Mouse (Mus musculus): Measurements from ENCODE around the gene Gm43738. TPM values are rescaled to one million over a fixed set of nuclear protein-coding genes. Genes with fewer than 3 reads are reported as not detected.

Gm43738 gene
- polyA plus RNA-seq, 1 experiment from 2014 or later, result not detected

GRCm38 (mm10) chr3:89094021-89094420, 6.9 kb downstream of the Gm43738 start:
- H3K4me1 ChIP-seq (replicated peaks; ENCODE audit: insufficient read depth, low read length), result peaks cover 11% of the 10 kb centered on the region
- no peak overlapping the region for H3K9ac ChIP-seq (ENCODE audit: low read depth, low read length)
- H3K27me3 ChIP-seq (ENCODE audit: insufficient read depth, low read length), result peaks cover 3% of the 10 kb centered on the region; the same call in 1 of the 2 replicates
- ATAC-seq (replicated peaks; ENCODE audit: low FRiP score, low read depth) (no peak), DNase-seq (ENCODE audit: low spot score) (no peak)
- no peak overlapping the region for H3K4me2 ChIP-seq (ENCODE audit: low read length)
- no peaks in the 10 kb centered on the region for H3K9me3 ChIP-seq (replicated peaks; ENCODE audit: low read length)
- H3K27ac ChIP-seq, result no peak overlapping the region
- 76% methylated on average over 10 of the region's 10 CpGs for whole genome bisulfite sequencing
- peaks cover 15% of the 10 kb centered on the region; the same call in 1 of the 2 replicates for H3K36me3 ChIP-seq (ENCODE audit: insufficient read depth, low read length)
- TF ChIP-seq CTCF (IDR thresholded peaks at IDR 0.05; ENCODE audit: low read depth), result no peak
- H3K4me3 ChIP-seq (replicated peaks; ENCODE audit: low read depth, low read length), result no peak overlapping the region

GRCm38 (mm10) chr3:89093175-89093574, 7.7 kb downstream of the Gm43738 start, which contains the start of gene Rusc1:
Gene Rusc1 (minus strand): TSS chr3:89093311.
- peaks cover 12% of the 10 kb centered on the region for H3K4me1 ChIP-seq (replicated peaks; ENCODE audit: insufficient read depth, low read length)
- peaks cover 3% of the 10 kb centered on the region; the same call in 1 of the 2 replicates for H3K27me3 ChIP-seq (ENCODE audit: insufficient read depth, low read length)
- H3K36me3 ChIP-seq (ENCODE audit: insufficient read depth, low read length), result peaks cover 15% of the 10 kb centered on the region; the same call in 1 of the 2 replicates
- ATAC-seq (replicated peaks; ENCODE audit: low FRiP score, low read depth), result peak; percentile 27; the same call in 1 of the 2 replicates
- peak within 1 kb of the TSS; percentile 29 for H3K4me3 ChIP-seq (replicated peaks; ENCODE audit: low read depth, low read length)
- 0 out of 2 replicates have a peak within 1 kb of the TSS, but pooled peaks have one; percentile 40 for H3K9ac ChIP-seq (ENCODE audit: low read depth, low read length)
- peak; percentile 94 for DNase-seq (ENCODE audit: low spot score)
- no peak within 1 kb of the TSS for H3K27ac ChIP-seq
- H3K9me3 ChIP-seq (replicated peaks; ENCODE audit: low read length), result no peaks in the 10 kb centered on the region
- no peak for TF ChIP-seq CTCF (IDR thresholded peaks at IDR 0.05; ENCODE audit: low read depth)
- 2% methylated on average over 18 of the region's 18 CpGs for WGBS
- H3K4me2 ChIP-seq (ENCODE audit: low read length), result peak within 1 kb of the TSS; percentile 55

DNA sequence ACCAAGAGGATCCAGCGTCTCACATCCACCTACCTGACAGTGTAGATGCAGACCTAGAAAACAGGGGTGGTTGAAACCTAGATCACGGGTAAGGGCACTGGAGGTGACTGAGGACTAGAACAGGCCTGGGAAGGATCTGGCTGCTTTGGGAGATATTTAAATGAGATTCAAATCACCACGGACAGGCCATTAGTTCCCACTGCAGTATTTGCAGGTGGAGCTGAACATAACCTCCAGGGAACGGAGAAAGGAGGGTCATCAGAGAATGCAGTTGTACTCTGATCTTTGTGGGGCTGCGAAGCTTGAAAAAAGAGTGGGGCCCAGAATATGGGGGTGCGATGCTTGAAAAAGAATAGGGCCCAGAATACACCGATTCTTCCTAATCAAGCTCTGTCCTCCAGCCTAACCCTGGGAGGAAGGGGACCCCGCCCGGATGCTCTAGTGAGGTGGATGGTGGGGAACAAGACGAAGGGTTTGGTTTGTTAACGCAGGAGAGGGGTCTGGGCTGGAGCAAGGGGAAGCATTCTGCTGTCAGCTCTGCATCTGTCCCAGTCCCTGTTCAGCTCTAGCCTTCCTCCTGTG, 8.3 kb downstream of the Gm43738 start:
- peaks cover 14% of the 10 kb centered on the region; the same call in 1 of the 2 replicates for H3K36me3 ChIP-seq (ENCODE audit: insufficient read depth, low read length)
- no peak for DNase-seq (ENCODE audit: low spot score)
- H3K9ac ChIP-seq (ENCODE audit: low read depth, low read length), result 0 out of 2 replicates have a peak overlapping the region, but pooled peaks have one; percentile 40
- H3K4me2 ChIP-seq (ENCODE audit: low read length), result peak overlapping the region; percentile 55
- WGBS, result 26% methylated on average over 11 of the region's 11 CpGs
- no peak for TF ChIP-seq CTCF (IDR thresholded peaks at IDR 0.05; ENCODE audit: low read depth)
- no peak for ATAC-seq (replicated peaks; ENCODE audit: low FRiP score, low read depth)
- H3K27ac ChIP-seq, result no peak overlapping the region
- no peaks in the 10 kb centered on the region for H3K9me3 ChIP-seq (replicated peaks; ENCODE audit: low read length)
- peaks cover 3% of the 10 kb centered on the region; the same call in 1 of the 2 replicates for H3K27me3 ChIP-seq (ENCODE audit: insufficient read depth, low read length)
- H3K4me3 ChIP-seq (replicated peaks; ENCODE audit: low read depth, low read length), result peak overlapping the region; percentile 29
- H3K4me1 ChIP-seq (replicated peaks; ENCODE audit: insufficient read depth, low read length), result peaks cover 12% of the 10 kb centered on the region

GRCm38 (mm10) chr3:89091811-89092508, 8.9 kb downstream of the Gm43738 start:
- no peak for DNase-seq (ENCODE audit: low spot score)
- 13% methylated on average over 20 of the region's 20 CpGs for WGBS
- no peaks in the 10 kb centered on the region for H3K9me3 ChIP-seq (replicated peaks; ENCODE audit: low read length)
- ATAC-seq (replicated peaks; ENCODE audit: low FRiP score, low read depth), result no peak
- H3K9ac ChIP-seq (ENCODE audit: low read depth, low read length), result peak overlapping the region; percentile 69; the same call in 1 of the 2 replicates
- peaks cover 12% of the 10 kb centered on the region for H3K4me1 ChIP-seq (replicated peaks; ENCODE audit: insufficient read depth, low read length)
- H3K27ac ChIP-seq, result no peak overlapping the region
- peaks cover 3% of the 10 kb centered on the region; the same call in 1 of the 2 replicates for H3K27me3 ChIP-seq (ENCODE audit: insufficient read depth, low read length)
- peaks cover 8% of the 10 kb centered on the region; the same call in 1 of the 2 replicates for H3K36me3 ChIP-seq (ENCODE audit: insufficient read depth, low read length)
- TF ChIP-seq CTCF (IDR thresholded peaks at IDR 0.05; ENCODE audit: low read depth), result no peak
- H3K4me3 ChIP-seq (replicated peaks; ENCODE audit: low read depth, low read length), result peak overlapping the region; percentile 64
- peak overlapping the region; percentile 100 for H3K4me2 ChIP-seq (ENCODE audit: low read length)

DNA sequence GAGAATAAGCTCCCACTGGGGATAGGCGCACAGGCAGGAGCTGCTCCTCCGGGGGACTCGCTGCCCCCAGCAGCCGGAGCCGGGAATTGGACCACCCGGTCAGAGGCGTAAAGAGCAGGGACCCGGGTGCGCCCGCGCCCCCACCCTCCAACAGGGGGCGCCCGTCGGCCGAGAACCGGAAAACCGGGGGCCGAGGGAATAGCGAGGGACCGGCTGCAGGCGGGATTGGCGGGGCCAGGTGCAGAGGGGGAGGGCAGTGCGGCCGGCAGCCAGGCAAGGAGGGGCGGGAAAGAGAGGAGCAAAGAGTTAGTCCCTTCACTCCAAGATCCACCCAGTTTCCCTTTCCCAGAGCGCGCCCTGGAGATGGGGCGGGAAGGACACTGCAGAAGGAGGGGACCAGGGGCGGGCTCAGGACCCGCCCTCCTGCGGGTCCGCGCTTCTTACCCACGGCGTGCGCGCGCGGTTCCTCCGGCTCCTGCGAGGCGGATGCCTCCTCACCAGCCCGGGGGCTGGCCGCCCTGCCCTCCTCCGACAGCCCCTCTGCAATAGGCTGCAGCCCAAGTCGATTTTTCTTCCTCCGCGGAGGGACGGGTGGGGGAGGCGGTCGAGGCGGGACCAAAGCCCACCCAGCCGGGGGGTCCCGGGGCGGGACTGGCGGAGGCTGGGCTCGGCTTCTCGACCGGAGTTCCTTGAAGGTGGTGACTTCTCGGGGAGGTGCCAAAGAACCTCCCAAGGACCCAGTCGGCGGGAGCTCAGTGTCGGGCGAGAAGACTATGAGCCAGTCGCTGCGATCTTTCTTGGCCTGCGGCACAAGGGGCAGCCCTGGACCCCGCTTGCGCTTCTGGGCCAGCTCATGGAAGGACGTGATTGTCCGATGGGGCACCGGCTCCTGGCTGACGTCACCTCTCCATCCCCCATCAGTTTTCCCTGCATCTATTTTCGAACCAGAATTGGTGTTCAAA, 9.9 kb downstream of the Gm43738 start:
- Histone ChIP-seq H3K9me3 (replicated peaks; ENCODE audit: low read length) (no peaks in the 10 kb centered on the region), H3K27ac (peak overlapping the region; percentile 81), H3K4me1 (replicated peaks; ENCODE audit: insufficient read depth, low read length) (peaks cover 12% of the 10 kb centered on the region), H3K36me3 (ENCODE audit: insufficient read depth, low read length) (0 out of 2 replicates have a peak, but pooled peaks cover 2% of the 10 kb centered on the region), H3K9ac (ENCODE audit: low read depth, low read length) (peak overlapping the region; percentile 69), H3K4me3 (replicated peaks; ENCODE audit: low read depth, low read length) (peak overlapping the region; percentile 64), H3K4me2 (ENCODE audit: low read length) (peak overlapping the region; percentile 100), H3K27me3 (ENCODE audit: insufficient read depth, low read length) (peaks cover 3% of the 10 kb centered on the region; the same call in 1 of the 2 replicates)
- WGBS, result 1% methylated on average over 71 of the region's 74 CpGs
- peak; percentile 47 for ATAC-seq (replicated peaks; ENCODE audit: low FRiP score, low read depth)
- peak; percentile 81 for TF ChIP-seq CTCF (IDR thresholded peaks at IDR 0.05; ENCODE audit: low read depth)
- peak; percentile 85 for DNase-seq (ENCODE audit: low spot score)
